Mouse (Mus musculus): ENCODE results near the gene Nfatc2. TPM values are rescaled to one million over a fixed set of nuclear protein-coding genes. Genes with fewer than 3 reads are reported as not detected.

Gene Nfatc2
- polyA plus RNA-seq, 1 experiment from 2014 or later, result 3.9 TPM

GRCm38 (mm10) chr2:168444126-168444525 is 157.3 kb downstream of the Nfatc2 start:
- no peak overlapping the region for H3K9ac ChIP-seq
- no peak overlapping the region for H3K4me2 ChIP-seq
- WGBS, result 34% methylated on average over 8 of the region's 8 CpGs
- H3K27me3 ChIP-seq (replicated peaks), result no peaks in the 10 kb centered on the region
- no peak for ATAC-seq (ENCODE audit: insufficient read depth, low FRiP score, low read depth)
- no peak overlapping the region for H3K4me3 ChIP-seq (replicated peaks)
- H3K9me3 ChIP-seq, result no peaks in the 10 kb centered on the region
- peaks cover 16% of the 10 kb centered on the region for H3K4me1 ChIP-seq
- H3K27ac ChIP-seq, result no peak overlapping the region
- no peaks in the 10 kb centered on the region for H3K36me3 ChIP-seq

GRCm38 (mm10) chr2:168441494-168441893 is 160.0 kb downstream of the Nfatc2 start:
- no peak overlapping the region for H3K4me2 ChIP-seq
- no peak overlapping the region for H3K27ac ChIP-seq
- H3K4me1 ChIP-seq, result 0 out of 2 replicates have a peak, but pooled peaks cover 5% of the 10 kb centered on the region
- H3K27me3 ChIP-seq (replicated peaks), result no peaks in the 10 kb centered on the region
- no peak overlapping the region for H3K4me3 ChIP-seq (replicated peaks)
- 92% methylated on average over 12 of the region's 12 CpGs for WGBS
- no peak for ATAC-seq (ENCODE audit: insufficient read depth, low FRiP score, low read depth)
- H3K36me3 ChIP-seq, result no peaks in the 10 kb centered on the region
- H3K9ac ChIP-seq, result no peak overlapping the region
- H3K9me3 ChIP-seq, result no peaks in the 10 kb centered on the region

- no peak overlapping the region for H3K4me2 ChIP-seq
- 88% methylated on average over 17 of the region's 17 CpGs for WGBS
- no peak for ATAC-seq (ENCODE audit: insufficient read depth, low FRiP score, low read depth)
- H3K4me3 ChIP-seq (replicated peaks), result no peak overlapping the region
- no peaks in the 10 kb centered on the region for H3K27me3 ChIP-seq (replicated peaks)
- H3K27ac ChIP-seq, result no peak overlapping the region
- H3K4me1 ChIP-seq, result 0 out of 2 replicates have a peak, but pooled peaks cover 5% of the 10 kb centered on the region
- no peaks in the 10 kb centered on the region for H3K36me3 ChIP-seq
- no peak overlapping the region for H3K9ac ChIP-seq
- H3K9me3 ChIP-seq, result no peaks in the 10 kb centered on the region
Measured at GRCm38 (mm10) chr2:168440918-168441328, 160.5 kb downstream of the Nfatc2 start.

- Histone ChIP-seq H3K27ac (no peak overlapping the region), H3K4me3 (replicated peaks) (no peak overlapping the region), H3K27me3 (replicated peaks) (no peaks in the 10 kb centered on the region), H3K4me1 (0 out of 2 replicates have a peak, but pooled peaks cover 2% of the 10 kb centered on the region), H3K9me3 (no peaks in the 10 kb centered on the region), H3K36me3 (no peaks in the 10 kb centered on the region), H3K4me2 (no peak overlapping the region), H3K9ac (no peak overlapping the region)
- 49% methylated on average over 8 of the region's 8 CpGs for WGBS
- ATAC-seq (ENCODE audit: insufficient read depth, low FRiP score, low read depth), result no peak
Measured at GRCm38 (mm10) chr2:168438981-168439452, 162.4 kb downstream of the Nfatc2 start.

GRCm38 (mm10) chr2:168434187-168434586 is 167.3 kb downstream of the Nfatc2 start:
- WGBS, result 53% methylated on average over 5 of the region's 5 CpGs
- no peak overlapping the region for H3K9ac ChIP-seq

GRCm38 (mm10) chr2:168433392-168433791 is 168.1 kb downstream of the Nfatc2 start:
- H3K4me3 ChIP-seq (replicated peaks), result no peak overlapping the region
- H3K9me3 ChIP-seq, result no peaks in the 10 kb centered on the region
- 60% methylated on average over 5 of the region's 5 CpGs for WGBS
- no peaks in the 10 kb centered on the region for H3K27me3 ChIP-seq (replicated peaks)
- H3K4me1 ChIP-seq, result 0 out of 2 replicates have a peak, but pooled peaks cover under 1% of the 10 kb centered on the region
- H3K36me3 ChIP-seq, result no peaks in the 10 kb centered on the region
- no peak overlapping the region for H3K4me2 ChIP-seq
- no peak for ATAC-seq (ENCODE audit: insufficient read depth, low FRiP score, low read depth)
- H3K9ac ChIP-seq, result no peak overlapping the region
- no peak overlapping the region for H3K27ac ChIP-seq

More at GRCm38 (mm10) chr2:168434187-168434586, 167.3 kb downstream of the Nfatc2 start:
- peak overlapping the region; percentile 13; the same call in 1 of the 2 replicates for H3K27ac ChIP-seq
- no peaks in the 10 kb centered on the region for H3K27me3 ChIP-seq (replicated peaks)
- H3K9me3 ChIP-seq, result no peaks in the 10 kb centered on the region
- H3K4me3 ChIP-seq (replicated peaks), result no peak overlapping the region
- 0 out of 2 replicates have a peak, but pooled peaks cover 2% of the 10 kb centered on the region for H3K4me1 ChIP-seq
- no peak overlapping the region for H3K4me2 ChIP-seq
- H3K36me3 ChIP-seq, result no peaks in the 10 kb centered on the region
- ATAC-seq (ENCODE audit: insufficient read depth, low FRiP score, low read depth), result 0 out of 2 replicates have a peak, but pooled peaks have one; percentile 21

GRCm38 (mm10) chr2:168432394-168432793 is 169.1 kb downstream of the Nfatc2 start:
- no peaks in the 10 kb centered on the region for H3K4me1 ChIP-seq
- no peak for ATAC-seq (ENCODE audit: insufficient read depth, low FRiP score, low read depth)
- no peak overlapping the region for H3K4me3 ChIP-seq (replicated peaks)
- no peak overlapping the region for H3K4me2 ChIP-seq
- no peak overlapping the region for H3K27ac ChIP-seq
- H3K27me3 ChIP-seq (replicated peaks), result no peaks in the 10 kb centered on the region
- no peak overlapping the region for H3K9ac ChIP-seq
- H3K9me3 ChIP-seq, result no peaks in the 10 kb centered on the region
- 91% methylated on average over 7 of the region's 7 CpGs for WGBS
- H3K36me3 ChIP-seq, result no peaks in the 10 kb centered on the region

- H3K4me2 ChIP-seq, result no peak overlapping the region
- H3K27ac ChIP-seq, result no peak overlapping the region
- H3K9me3 ChIP-seq, result no peaks in the 10 kb centered on the region
- no peak overlapping the region for H3K4me3 ChIP-seq (replicated peaks)
- H3K9ac ChIP-seq, result no peak overlapping the region
- WGBS, result 87% methylated on average over 10 of the region's 10 CpGs
- H3K4me1 ChIP-seq, result 0 out of 2 replicates have a peak, but pooled peaks cover 3% of the 10 kb centered on the region
- ATAC-seq (ENCODE audit: insufficient read depth, low FRiP score, low read depth), result no peak
- H3K36me3 ChIP-seq, result no peaks in the 10 kb centered on the region
- no peaks in the 10 kb centered on the region for H3K27me3 ChIP-seq (replicated peaks)
Measured at GRCm38 (mm10) chr2:168429598-168429997, 171.9 kb downstream of the Nfatc2 start.

GRCm38 (mm10) chr2:168428375-168428901 is 173.0 kb downstream of the Nfatc2 start:
- 0 out of 2 replicates have a peak, but pooled peaks cover 7% of the 10 kb centered on the region for H3K4me1 ChIP-seq
- no peaks in the 10 kb centered on the region for H3K27me3 ChIP-seq (replicated peaks)
- WGBS, result 94% methylated on average over 5 of the region's 5 CpGs
- H3K27ac ChIP-seq, result no peak overlapping the region
- H3K4me2 ChIP-seq, result no peak overlapping the region
- ATAC-seq (ENCODE audit: insufficient read depth, low FRiP score, low read depth), result no peak
- H3K4me3 ChIP-seq (replicated peaks), result no peak overlapping the region
- H3K36me3 ChIP-seq, result no peaks in the 10 kb centered on the region
- H3K9me3 ChIP-seq, result no peaks in the 10 kb centered on the region
- H3K9ac ChIP-seq, result no peak overlapping the region

Small RNAs within 50 kb of the gene (microRNA-seq; reads per million reads assigned to microRNA genes)
- not detected for gene Mir7004

Other genes with a start within 250 kb of the Nfatc2 start
- 22.6 and 24.3 TPM in 2 replicates for gene Atp9a, start 140.8 kb upstream of the Nfatc2 start, polyA plus RNA-seq (2015; fragmentation: Nextera tagmentation; extraction: Ambion mirVana)
- gene Sall4, start 166.3 kb upstream of the Nfatc2 start, polyA plus RNA-seq (2015; fragmentation: Nextera tagmentation; extraction: Ambion mirVana), result 0.90 and 1.1 TPM in 2 replicates

All from stomach, embryonic 15.5 days (tissue).